Mouse (Mus musculus): ENCODE measurements around the gene Colgalt1. TPM values are rescaled to one million over a fixed set of nuclear protein-coding genes. Genes with fewer than 3 reads are reported as not detected.
A peak's percentile ranks its signal among the peaks of the same experiment; 100 is the strongest.

Gene Colgalt1
- polyA plus RNA-seq, 1 experiment from 2014 or later, result 98.9 TPM

GRCm38 (mm10) chr8:71657816-71658215, 47.0 kb downstream of the Colgalt1 start:
- H3K4me2 ChIP-seq (replicated peaks), result no peak overlapping the region
- no peak overlapping the region for H3K9ac ChIP-seq
- no peak for ATAC-seq (ENCODE audit: insufficient number of reproducible peaks, low FRiP score, low TSS enrichment, low read depth)
- no peak overlapping the region for H3K4me3 ChIP-seq (replicated peaks)
- H3K27ac ChIP-seq (replicated peaks), result no peak overlapping the region
- no peaks in the 10 kb centered on the region for H3K36me3 ChIP-seq
- 19% methylated on average over 9 of the region's 9 CpGs for WGBS
- H3K4me1 ChIP-seq, result peaks cover 14% of the 10 kb centered on the region
- H3K27me3 ChIP-seq, result peaks cover 79% of the 10 kb centered on the region
- no peaks in the 10 kb centered on the region for H3K9me3 ChIP-seq (replicated peaks)

DNA sequence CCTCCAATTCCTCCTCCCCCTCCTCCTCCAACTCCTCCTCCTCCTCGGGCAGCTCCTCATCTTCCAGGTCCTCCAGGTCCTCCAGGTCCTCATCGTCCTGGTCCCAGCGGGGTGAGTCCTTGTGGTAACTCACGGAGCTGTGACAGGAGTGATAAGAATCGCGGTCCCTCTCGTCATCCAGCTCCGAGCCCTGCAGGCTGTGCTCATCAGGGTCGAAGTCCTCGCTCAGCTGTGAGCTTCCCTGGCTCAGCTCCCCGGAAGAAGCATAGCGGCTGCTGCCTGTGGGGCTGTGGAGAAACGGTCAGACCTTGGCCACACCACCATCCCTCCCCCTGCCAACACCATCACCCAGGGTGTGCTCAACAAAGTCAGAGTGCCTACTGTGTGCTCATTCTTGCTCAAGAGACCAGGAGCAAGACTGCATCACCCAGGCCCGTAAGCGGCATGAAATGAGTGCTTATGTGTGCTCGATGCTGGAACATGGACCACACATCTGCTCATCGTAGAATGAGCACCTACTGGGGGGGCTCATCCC, 47.8 kb downstream of the Colgalt1 start:
- 24% methylated on average over 17 of the region's 17 CpGs for WGBS
- Histone ChIP-seq H3K36me3 (no peaks in the 10 kb centered on the region), H3K27me3 (peaks cover 78% of the 10 kb centered on the region), H3K4me2 (replicated peaks) (no peak overlapping the region), H3K4me3 (replicated peaks) (no peak overlapping the region), H3K4me1 (peaks cover 14% of the 10 kb centered on the region), H3K9me3 (replicated peaks) (no peaks in the 10 kb centered on the region), H3K27ac (replicated peaks) (no peak overlapping the region), H3K9ac (no peak overlapping the region)
- no peak for ATAC-seq (ENCODE audit: insufficient number of reproducible peaks, low FRiP score, low TSS enrichment, low read depth)

DNA sequence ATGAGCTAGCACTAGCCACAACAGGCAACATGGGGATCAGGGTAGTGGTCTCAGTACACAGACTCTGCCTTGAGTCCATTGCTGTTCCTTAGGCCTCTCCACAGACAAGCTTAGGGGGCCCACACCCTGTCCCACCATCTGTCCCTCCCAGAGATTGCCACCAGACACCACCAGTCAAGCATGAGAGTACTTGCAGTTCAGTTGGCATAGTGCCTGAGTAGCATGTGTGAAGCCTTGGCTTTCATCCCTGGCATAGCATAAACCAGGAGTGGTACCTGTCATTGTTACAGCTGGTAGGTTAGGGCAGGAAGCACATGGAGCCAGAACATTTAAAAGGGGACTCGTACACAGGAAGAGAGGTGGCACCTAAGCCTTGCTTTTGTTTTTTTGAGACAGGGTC, 49.0 kb downstream of the Colgalt1 start:
- H3K27me3 ChIP-seq, result peaks cover 71% of the 10 kb centered on the region
- peaks cover 11% of the 10 kb centered on the region for H3K4me1 ChIP-seq
- 52% methylated on average over 1 of the region's 1 CpGs for WGBS
- no peak overlapping the region for H3K9ac ChIP-seq
- no peak overlapping the region for H3K4me3 ChIP-seq (replicated peaks)
- no peak for ATAC-seq (ENCODE audit: insufficient number of reproducible peaks, low FRiP score, low TSS enrichment, low read depth)
- H3K4me2 ChIP-seq (replicated peaks), result no peak overlapping the region
- H3K27ac ChIP-seq (replicated peaks), result no peak overlapping the region
- H3K9me3 ChIP-seq (replicated peaks), result no peaks in the 10 kb centered on the region
- no peaks in the 10 kb centered on the region for H3K36me3 ChIP-seq

DNA sequence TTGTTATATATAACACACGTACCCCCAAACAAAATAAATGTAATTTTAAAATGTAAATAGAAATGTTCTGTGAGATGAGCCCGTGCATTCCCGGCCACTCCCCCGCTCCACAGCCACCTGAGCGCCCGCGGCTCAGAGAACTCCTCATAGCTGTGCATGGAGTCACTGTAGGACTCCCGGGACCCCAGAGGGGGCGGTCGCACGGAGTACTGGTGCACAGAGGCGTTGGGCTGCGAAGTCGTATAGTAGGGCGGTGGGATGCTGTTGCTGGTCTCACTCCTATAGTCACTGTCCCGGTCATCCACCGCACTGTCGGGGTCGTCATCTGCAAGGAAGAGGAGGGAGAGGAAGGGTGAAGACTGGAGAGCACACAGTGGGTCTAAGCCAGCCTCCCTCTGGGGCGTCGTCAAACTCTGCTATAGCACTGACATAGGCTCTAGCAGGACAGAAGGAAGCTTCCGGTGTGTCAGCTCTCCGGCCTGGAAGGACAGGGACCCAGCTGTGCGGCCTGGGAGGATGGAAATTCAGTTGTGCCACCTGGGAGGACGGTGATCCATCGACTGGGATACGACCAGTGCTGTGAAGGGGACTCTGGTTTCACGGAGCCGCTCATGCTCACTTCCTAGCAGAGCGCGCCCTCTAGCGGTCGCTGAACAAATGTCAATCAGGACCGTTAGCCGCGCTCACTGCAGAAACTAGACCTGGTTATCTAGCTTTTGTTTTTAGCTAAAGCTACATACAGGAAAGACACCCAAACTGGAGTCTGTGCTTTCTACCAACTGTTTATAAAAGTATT, 49.7 kb downstream of the Colgalt1 start:
- Histone ChIP-seq H3K27ac (replicated peaks) (no peak overlapping the region), H3K9ac (no peak overlapping the region), H3K36me3 (no peaks in the 10 kb centered on the region), H3K4me3 (replicated peaks) (peak overlapping the region; percentile 15; the same call in 1 of the 2 replicates), H3K9me3 (replicated peaks) (no peaks in the 10 kb centered on the region), H3K27me3 (peaks cover 63% of the 10 kb centered on the region), H3K4me2 (replicated peaks) (peak overlapping the region; percentile 33; the same call in 1 of the 2 replicates), H3K4me1 (peaks cover 11% of the 10 kb centered on the region)
- whole genome bisulfite sequencing, result 5% methylated on average over 36 of the region's 36 CpGs
- ATAC-seq (ENCODE audit: insufficient number of reproducible peaks, low FRiP score, low TSS enrichment, low read depth), result no peak; the same call in 1 of the 2 replicates

GRCm38 (mm10) chr8:71665331-71666130, 54.7 kb downstream of the Colgalt1 start:
- Histone ChIP-seq H3K36me3 (no peaks in the 10 kb centered on the region), H3K4me2 (replicated peaks) (peak overlapping the region; percentile 34), H3K9ac (no peak overlapping the region), H3K27ac (replicated peaks) (no peak overlapping the region), H3K27me3 (peaks cover 58% of the 10 kb centered on the region), H3K9me3 (replicated peaks) (no peaks in the 10 kb centered on the region), H3K4me3 (replicated peaks) (no peak overlapping the region; the same call in 1 of the 2 replicates), H3K4me1 (peaks cover 23% of the 10 kb centered on the region)
- 0 out of 2 replicates have a peak, but pooled peaks have one; percentile 11 for ATAC-seq (ENCODE audit: insufficient number of reproducible peaks, low FRiP score, low TSS enrichment, low read depth)
- 4% methylated on average over 22 of the region's 22 CpGs for WGBS

- 39% methylated on average over 1 of the region's 1 CpGs for WGBS
- H3K4me3 ChIP-seq (replicated peaks), result no peak overlapping the region
- H3K4me1 ChIP-seq, result peaks cover 33% of the 10 kb centered on the region
- no peak for ATAC-seq (ENCODE audit: insufficient number of reproducible peaks, low FRiP score, low TSS enrichment, low read depth)
- H3K36me3 ChIP-seq, result no peaks in the 10 kb centered on the region
- no peak overlapping the region for H3K9ac ChIP-seq
- peaks cover 60% of the 10 kb centered on the region for H3K27me3 ChIP-seq
- H3K27ac ChIP-seq (replicated peaks), result no peak overlapping the region
- no peaks in the 10 kb centered on the region for H3K9me3 ChIP-seq (replicated peaks)
- H3K4me2 ChIP-seq (replicated peaks), result no peak overlapping the region
Observed at GRCm38 (mm10) chr8:71666855-71667254, 56.1 kb downstream of the Colgalt1 start.

DNA sequence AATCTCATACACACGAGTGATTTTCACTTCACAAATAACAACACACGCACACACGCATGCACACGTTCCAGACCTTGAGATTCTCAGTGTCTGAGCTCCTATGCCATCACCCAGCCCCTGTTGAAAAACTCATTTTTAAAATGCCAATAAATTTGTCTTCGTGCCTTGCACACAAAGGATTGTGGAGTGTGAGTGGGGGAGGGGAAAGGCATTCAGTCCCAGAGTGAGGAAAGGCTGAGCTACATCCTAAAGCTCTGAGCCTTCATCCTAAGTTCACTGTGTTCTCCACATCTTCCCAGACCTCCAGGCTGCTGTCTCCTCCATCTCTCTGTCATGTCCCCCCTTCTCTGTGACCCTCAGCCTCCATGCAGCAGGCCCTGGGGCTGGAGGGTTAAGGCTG, 56.5 kb downstream of the Colgalt1 start:
- no peak overlapping the region for H3K9ac ChIP-seq
- no peak for ATAC-seq (ENCODE audit: insufficient number of reproducible peaks, low FRiP score, low TSS enrichment, low read depth)
- 49% methylated on average over 5 of the region's 5 CpGs for WGBS
- H3K27me3 ChIP-seq, result peaks cover 56% of the 10 kb centered on the region
- H3K9me3 ChIP-seq (replicated peaks), result no peaks in the 10 kb centered on the region
- H3K27ac ChIP-seq (replicated peaks), result no peak overlapping the region
- H3K4me3 ChIP-seq (replicated peaks), result no peak overlapping the region
- peaks cover 36% of the 10 kb centered on the region for H3K4me1 ChIP-seq
- no peaks in the 10 kb centered on the region for H3K36me3 ChIP-seq
- H3K4me2 ChIP-seq (replicated peaks), result no peak overlapping the region

GRCm38 (mm10) chr8:71668220-71668975, 57.6 kb downstream of the Colgalt1 start:
- WGBS, result 3% methylated on average over 21 of the region's 21 CpGs
- no peak for ATAC-seq (ENCODE audit: insufficient number of reproducible peaks, low FRiP score, low TSS enrichment, low read depth)
- peaks cover 36% of the 10 kb centered on the region for H3K4me1 ChIP-seq

GRCm38 (mm10) chr8:71670198-71670597, 59.4 kb downstream of the Colgalt1 start:
- Histone ChIP-seq H3K4me1 (peaks cover 36% of the 10 kb centered on the region), H3K36me3 (no peaks in the 10 kb centered on the region), H3K9ac (no peak overlapping the region), H3K4me3 (replicated peaks) (peak overlapping the region; percentile 52), H3K4me2 (replicated peaks) (peak overlapping the region; percentile 98), H3K9me3 (replicated peaks) (no peaks in the 10 kb centered on the region), H3K27me3 (peaks cover 42% of the 10 kb centered on the region), H3K27ac (replicated peaks) (no peak overlapping the region)
- ATAC-seq (ENCODE audit: insufficient number of reproducible peaks, low FRiP score, low TSS enrichment, low read depth), result peak; percentile 5; the same call in 1 of the 2 replicates
- 12% methylated on average over 12 of the region's 12 CpGs for WGBS

More at GRCm38 (mm10) chr8:71668220-71668975, 57.6 kb downstream of the Colgalt1 start:
- Histone ChIP-seq H3K4me3 (replicated peaks) (no peak overlapping the region), H3K4me2 (replicated peaks) (0 out of 2 replicates have a peak overlapping the region, but pooled peaks have one; percentile 3), H3K9ac (no peak overlapping the region), H3K27ac (replicated peaks) (no peak overlapping the region), H3K36me3 (no peaks in the 10 kb centered on the region), H3K27me3 (peaks cover 46% of the 10 kb centered on the region), H3K9me3 (replicated peaks) (no peaks in the 10 kb centered on the region)

DNA sequence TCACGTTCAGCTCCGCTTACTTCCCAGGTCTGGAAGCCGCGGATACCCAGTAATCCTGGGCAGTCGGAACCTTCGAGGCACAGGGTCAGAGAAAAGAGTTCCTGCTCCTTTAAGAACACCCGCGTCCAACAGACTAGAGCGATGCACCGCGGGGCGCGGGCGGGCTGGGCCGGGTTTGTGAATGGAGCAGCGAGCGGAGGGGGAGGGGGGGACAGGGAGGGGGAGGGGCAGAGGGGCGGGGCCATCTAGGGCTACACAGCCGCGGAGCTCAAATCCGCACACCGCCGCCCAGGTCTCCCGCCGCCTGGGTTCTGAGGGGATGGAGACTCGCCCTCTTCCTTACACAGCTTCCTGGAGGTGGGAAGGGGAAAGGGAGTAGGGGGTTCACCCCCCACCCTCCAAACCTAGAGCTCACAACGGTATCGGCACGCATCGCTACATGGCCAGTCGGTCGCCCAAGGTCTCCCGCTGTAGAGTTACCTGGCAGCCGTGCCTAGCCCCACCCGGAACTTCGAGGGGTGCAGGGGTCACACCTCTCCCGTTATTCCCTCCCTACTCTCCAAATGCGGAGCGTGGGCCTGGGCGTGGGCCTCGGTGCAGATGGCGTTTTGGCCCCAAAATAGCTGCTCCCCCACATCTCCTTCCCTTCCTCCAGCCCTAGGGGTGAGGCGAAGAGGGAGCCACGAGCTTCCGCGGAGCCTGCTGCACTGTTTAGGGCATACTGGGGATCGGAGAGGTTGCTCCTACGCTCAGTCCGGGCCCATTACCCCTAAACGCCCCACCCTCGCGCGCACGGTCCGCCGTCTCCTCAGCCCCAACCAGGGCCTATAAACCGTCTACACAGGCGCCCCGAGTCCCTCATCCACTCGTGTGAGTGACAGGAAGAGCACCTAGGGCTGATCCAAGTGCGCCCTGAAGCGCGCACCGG, 60.1 kb downstream of the Colgalt1 start:
- Histone ChIP-seq H3K9me3 (replicated peaks) (no peaks in the 10 kb centered on the region), H3K27me3 (peaks cover 47% of the 10 kb centered on the region), H3K4me2 (replicated peaks) (peak overlapping the region; percentile 98), H3K27ac (replicated peaks) (no peak overlapping the region), H3K36me3 (no peaks in the 10 kb centered on the region), H3K4me3 (replicated peaks) (peak overlapping the region; percentile 52), H3K9ac (no peak overlapping the region), H3K4me1 (peaks cover 35% of the 10 kb centered on the region)
- peak; percentile 44 for ATAC-seq (ENCODE audit: insufficient number of reproducible peaks, low FRiP score, low TSS enrichment, low read depth)
- under 1% methylated on average over 60 of the region's 64 CpGs for WGBS

Measured in embryonic facial prominence, embryonic 15.5 days (tissue).